Mouse (Mus musculus) G1E (cell line): ENCODE data around the gene Stmnd1. TPM values are rescaled to one million over a fixed set of nuclear protein-coding genes. Genes with fewer than 3 reads are reported as not detected.
"Not testable (repeated sequence)": the region's sequence is repeated elsewhere in the genome, so short reads cannot be mapped to it uniquely, and the experiment has no call there.

Experiments
- ATAC-seq: 2 replicates; pipeline ENCODE4 v1.8.0; 2016; ENCODE audit warnings: mild to moderate bottlenecking; ENCODE audit not compliant: insufficient number of reproducible peaks, poor library complexity, low FRiP score, severe bottlenecking; ENCODE audit errors: extremely low read depth
- DNase-seq: peaks from one replicate; pipeline ENCODE4 v3.0.0; 2012; ENCODE audit warnings: low spot score
- H3K27me3 ChIP-seq: 2 replicates; pipeline ENCODE4 v1.6.1; 2012; ENCODE audit warnings: mild to moderate bottlenecking, low read length, inconsistent platforms; ENCODE audit not compliant: insufficient read depth
- H3K36me3 ChIP-seq: replicated peaks from 2 replicates; pipeline ENCODE3; 2012; ENCODE audit warnings: mild to moderate bottlenecking, inconsistent platforms
- H3K4me1 ChIP-seq: 2 replicates; pipeline ENCODE4 v1.6.1; 2012; ENCODE audit warnings: low read depth, low read length, inconsistent platforms, mixed read lengths; ENCODE audit not compliant: insufficient read depth
- H3K4me3 ChIP-seq: 2 replicates; pipeline ENCODE4 v1.5.1; 2012; ENCODE audit warnings: low read depth, mild to moderate bottlenecking, inconsistent platforms, low read length, moderate library complexity, mixed read lengths
- H3K9me3 ChIP-seq: replicated peaks from 2 replicates; pipeline ENCODE4 v1.6.1; 2012; ENCODE audit warnings: inconsistent platforms
- CTCF ChIP-seq: IDR thresholded peaks from 2 replicates; pipeline ENCODE4 v1.5.1; 2012; ENCODE audit warnings: low read depth, low read length, inconsistent platforms, mixed read lengths
- GATA1 ChIP-seq: IDR thresholded peaks from 2 replicates; pipeline ENCODE4 v1.6.1; 2012; ENCODE audit warnings: borderline replicate concordance, low read length, inconsistent platforms, mixed read lengths
- GATA2 ChIP-seq: IDR thresholded peaks from 2 replicates; pipeline ENCODE4 v1.6.1; 2012; ENCODE audit warnings: low read depth, low read length, inconsistent platforms, borderline replicate concordance
- POLR2AphosphoS5 ChIP-seq: IDR thresholded peaks from 2 replicates; pipeline ENCODE4 v1.6.1; 2012; ENCODE audit warnings: low read depth, low read length, inconsistent platforms; ENCODE audit not compliant: insufficient replicate concordance
- TAL1 ChIP-seq: conservative IDR thresholded peaks from 2 replicates; pipeline ENCODE4 v1.6.1; 2012; ENCODE audit warnings: low read depth, low read length, inconsistent platforms, mixed read lengths
- polyA plus RNA-seq: library from polyadenylated mRNA; stranded (reverse); fragments of >175 nt; gene quantifications from 2 replicates; pipeline ENCODE4 v1.2.3, GENCODE M21; 2012
- total RNA-seq, 2 experiments: library from RNA; stranded (forward) in 1 of 2; stranded (reverse) in 1 of 2; fragments of 200-1000 nt in 1 of 2; fragments of >200 nt in 1 of 2; fragmentation: Nextera tagmentation in 1 of 2; gene quantifications; 2 replicates each; pipeline ENCODE4 v1.2.3; 2014 to 2017

Stmnd1 gene
- total RNA-seq (2014; fragmentation: Nextera tagmentation) = not detected in 2 replicates
- total RNA-seq (2017) = not detected in 2 replicates
- not detected in 2 replicates for polyA plus RNA-seq

GRCm38 (mm10) chr13:46273453-46274110, at the start of gene Stmnd1:
Gene Stmnd1 (plus strand): TSS chr13:46273721.
- no peak within 1 kb of the TSS for H3K4me3 ChIP-seq
- no peaks in the 10 kb centered on the region for H3K4me1 ChIP-seq
- H3K9me3 ChIP-seq = no peaks in the 10 kb centered on the region
- TF ChIP-seq CTCF (no peak), GATA2 (no peak)
- no peak for ATAC-seq
- H3K27me3 ChIP-seq = peaks cover 19% of the 10 kb centered on the region
- DNase-seq = no peak
- no peaks in the 10 kb centered on the region for H3K36me3 ChIP-seq

- H3K27me3 ChIP-seq = 0 out of 2 replicates have a peak, but pooled peaks cover 2% of the 10 kb centered on the region
- TF ChIP-seq TAL1 = no peak
- H3K4me1 ChIP-seq = no peaks in the 10 kb centered on the region
- no peak overlapping the region for H3K4me3 ChIP-seq
- DNase-seq (no peak), ATAC-seq (no peak)
- no peaks in the 10 kb centered on the region for H3K9me3 ChIP-seq
- H3K36me3 ChIP-seq = no peaks in the 10 kb centered on the region
Measured at GRCm38 (mm10) chr13:46226956-46227355, 46.6 kb upstream of the Stmnd1 start.

DNA sequence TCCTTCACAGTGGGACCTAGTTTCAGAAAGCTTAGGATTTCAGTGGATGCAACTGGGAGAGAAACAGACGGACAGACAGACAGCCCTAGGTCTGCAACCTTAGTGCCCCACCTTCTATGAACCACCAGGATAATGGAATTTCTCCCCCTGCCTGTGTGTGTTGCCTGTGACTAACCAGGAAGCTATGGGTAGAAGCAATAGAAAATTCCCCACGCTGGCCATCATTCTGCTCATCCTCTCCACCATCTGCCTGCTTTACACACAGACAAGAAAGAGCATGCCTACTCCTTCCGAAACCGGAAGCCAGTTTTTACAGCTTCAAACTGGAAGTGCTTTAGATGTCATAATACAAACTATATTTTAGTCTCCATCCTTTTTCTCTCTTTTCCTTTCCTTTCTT, 46.0 kb upstream of the Stmnd1 start:
- Histone ChIP-seq H3K4me1 (no peaks in the 10 kb centered on the region), H3K36me3 (no peaks in the 10 kb centered on the region), H3K27me3 (0 out of 2 replicates have a peak, but pooled peaks cover 2% of the 10 kb centered on the region), H3K9me3 (no peaks in the 10 kb centered on the region), H3K4me3 (no peak overlapping the region)
- DNase-seq (no peak), ATAC-seq (no peak)
- TF ChIP-seq POLR2AphosphoS5 = no peak
- no peak for TF ChIP-seq GATA1
- TF ChIP-seq CTCF = no peak
- TF ChIP-seq GATA2 = no peak
- no peak for TF ChIP-seq TAL1

DNA sequence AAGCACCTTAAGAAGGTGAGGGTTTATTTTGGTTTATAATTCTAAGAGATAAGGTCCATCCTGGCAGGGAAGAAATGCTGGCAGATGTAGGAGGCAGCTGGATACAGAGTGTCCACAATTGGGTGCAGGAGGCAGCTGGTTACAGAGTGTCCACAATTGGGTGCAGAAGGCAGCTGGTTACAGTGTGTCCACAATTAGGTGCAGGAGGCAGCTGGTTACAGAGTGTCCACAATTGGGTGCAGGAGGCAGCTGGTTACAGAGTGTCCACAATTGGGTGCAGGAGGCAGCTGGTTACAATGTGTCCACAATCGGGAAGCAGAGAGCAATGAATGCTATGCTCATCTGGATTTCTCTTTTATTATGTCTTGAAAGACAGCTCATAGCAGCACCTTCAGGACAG, 44.8 kb upstream of the Stmnd1 start:
- not testable (repeated sequence) for ATAC-seq, H3K4me3 ChIP-seq, H3K27me3 ChIP-seq, DNase-seq, H3K9me3 ChIP-seq, H3K4me1 ChIP-seq, H3K36me3 ChIP-seq

DNA sequence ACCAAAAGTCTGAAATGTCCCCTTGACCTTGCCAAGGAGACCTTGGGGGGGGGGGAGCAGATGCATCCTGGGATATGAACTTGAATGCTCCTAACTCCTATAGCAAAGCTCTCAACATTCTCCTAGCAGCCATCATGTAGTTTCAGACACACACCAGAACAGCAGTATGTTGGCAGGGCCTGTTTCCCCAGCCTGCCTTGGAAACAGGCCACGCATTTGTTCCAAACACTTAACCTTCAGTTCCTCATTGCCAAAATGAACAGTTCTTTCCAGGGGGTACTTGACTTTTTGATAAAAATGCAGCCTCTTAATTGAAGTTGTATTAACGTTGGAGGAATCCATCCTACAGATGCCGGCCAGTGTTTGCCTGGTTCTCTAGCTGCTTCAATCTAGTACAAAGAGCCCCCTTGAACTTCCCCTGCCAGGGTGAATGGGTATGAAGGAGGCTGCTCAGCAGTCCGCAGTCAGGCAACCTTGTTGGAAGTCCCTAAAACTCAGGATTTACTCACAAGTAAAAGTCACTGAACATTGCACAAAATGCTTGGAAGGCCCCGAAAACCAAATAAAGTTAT, 41.9 kb upstream of the Stmnd1 start:
- H3K4me3 ChIP-seq = no peak overlapping the region
- no peaks in the 10 kb centered on the region for H3K9me3 ChIP-seq
- no peak for DNase-seq
- no peaks in the 10 kb centered on the region for H3K36me3 ChIP-seq
- H3K27me3 ChIP-seq = 0 out of 2 replicates have a peak, but pooled peaks cover 2% of the 10 kb centered on the region
- no peaks in the 10 kb centered on the region for H3K4me1 ChIP-seq
- ATAC-seq = no peak
- TF ChIP-seq CTCF = no peak
- no peak for TF ChIP-seq GATA1
- no peak for TF ChIP-seq TAL1
- no peak for TF ChIP-seq GATA2
- TF ChIP-seq POLR2AphosphoS5 = no peak

GRCm38 (mm10) chr13:46237723-46238349, 35.7 kb upstream of the Stmnd1 start:
- ATAC-seq (no peak), DNase-seq (no peak)
- H3K27me3 ChIP-seq = no peaks in the 10 kb centered on the region
- H3K36me3 ChIP-seq = no peaks in the 10 kb centered on the region
- H3K4me1 ChIP-seq = no peaks in the 10 kb centered on the region
- H3K4me3 ChIP-seq = no peak overlapping the region
- no peaks in the 10 kb centered on the region for H3K9me3 ChIP-seq
- TF ChIP-seq GATA2 (no peak), CTCF (no peak), TAL1 (no peak)

- Histone ChIP-seq H3K9me3 (no peaks in the 10 kb centered on the region), H3K27me3 (no peaks in the 10 kb centered on the region), H3K4me1 (no peaks in the 10 kb centered on the region), H3K4me3 (no peak overlapping the region), H3K36me3 (no peaks in the 10 kb centered on the region)
- DNase-seq (no peak), ATAC-seq (no peak)
- TF ChIP-seq TAL1 (no peak), CTCF (no peak), POLR2AphosphoS5 (no peak), GATA2 (no peak), GATA1 (no peak)
Measured at GRCm38 (mm10) chr13:46238796-46239195, 34.7 kb upstream of the Stmnd1 start.
